Mouse (Mus musculus) splenic B cell, adult 2 months (primary cell): ENCODE results near the gene Gm2035.
"Not testable (repeated sequence)": the region's sequence is repeated elsewhere in the genome, so short reads cannot be mapped to it uniquely, and the experiment has no call there.

ENCODE experiments used
- DNase-seq: peaks from one replicate; pipeline ENCODE4 v3.0.0-alpha.2; 2011; ENCODE audit warnings: low read depth, low spot score
- H3K27me3 ChIP-seq: 2 replicates; pipeline ENCODE4 v1.6.1; 2012; ENCODE audit warnings: mild to moderate bottlenecking, low read length, moderate library complexity, mixed read lengths; ENCODE audit not compliant: control insufficient read depth, poor library complexity, insufficient read depth, severe bottlenecking
- H3K36me3 ChIP-seq: 2 replicates; pipeline ENCODE4 v1.6.1; 2012; ENCODE audit warnings: mild to moderate bottlenecking, low read length, moderate library complexity, mixed read lengths; ENCODE audit not compliant: control insufficient read depth, poor library complexity, insufficient read depth, severe bottlenecking

The Gm2035 gene

GRCm38 (mm10) chr12:87919721-87920120 is at the start of gene Gm2035:
TSS of gene Gm2035 (minus strand) at chr12:87919857.
- H3K27me3 ChIP-seq, DNase-seq, H3K36me3 ChIP-seq: not testable (repeated sequence)

DNA sequence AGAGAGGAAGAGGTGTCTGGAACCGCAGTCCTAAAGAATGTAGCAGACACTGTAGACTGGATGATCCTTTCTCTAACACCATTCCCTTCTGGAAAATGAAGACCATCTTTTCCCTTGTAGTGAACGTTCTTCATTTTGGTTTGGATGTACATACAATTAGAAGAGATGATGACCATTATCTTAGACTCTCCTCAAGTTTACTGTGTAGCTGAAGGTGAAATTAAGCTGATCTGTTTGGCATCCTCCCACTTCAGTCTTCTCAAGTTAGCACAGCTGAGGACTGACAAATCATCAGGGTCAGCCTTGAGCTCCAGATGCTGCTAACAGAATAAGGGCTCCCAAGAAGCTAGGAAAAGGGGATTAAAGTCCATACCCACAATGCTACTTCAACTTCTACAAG is 34.1 kb upstream of the Gm2035 start, which contains the start of gene Gm2042:
Gene Gm2042 (plus strand): TSS at position 301 of the 400 bp plus-strand sequence.
- not testable (repeated sequence) for H3K36me3 ChIP-seq, H3K27me3 ChIP-seq, DNase-seq

GRCm38 (mm10) chr12:87895070-87895469 is 24.6 kb downstream of the Gm2035 start, which contains the start of gene Gm2022:
TSS of gene Gm2022 (plus strand) at chr12:87895370.
- not testable (repeated sequence) for H3K27me3 ChIP-seq, H3K36me3 ChIP-seq, DNase-seq

DNA sequence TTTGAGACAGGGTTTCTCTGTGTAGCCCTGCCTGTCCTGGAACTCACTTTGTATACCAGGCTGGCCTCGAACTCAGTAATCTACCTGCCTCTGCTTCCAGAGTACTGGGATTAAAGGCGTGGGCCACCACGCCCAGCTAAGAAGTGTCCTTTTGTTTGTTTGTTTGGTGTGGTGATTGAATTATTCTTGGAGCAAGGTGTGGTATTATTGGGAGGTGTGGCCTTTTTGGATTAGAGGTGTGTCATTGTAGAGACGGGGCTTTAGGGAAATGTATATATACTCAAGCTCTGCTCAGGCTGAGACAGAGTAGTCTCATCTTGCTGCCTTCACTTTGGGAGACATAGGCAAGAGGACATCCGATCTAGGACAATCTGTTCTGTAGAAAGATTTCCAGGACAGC is 45.9 kb downstream of the Gm2035 start, which contains the start of gene Gm2016:
Gene Gm2016 (plus strand): TSS at position 301 of the 400 bp plus-strand sequence.
- H3K36me3 ChIP-seq, DNase-seq, H3K27me3 ChIP-seq: not testable (repeated sequence)
